Mouse (Mus musculus): ENCODE results near the gene Grik3.

Grik3 gene

DNA sequence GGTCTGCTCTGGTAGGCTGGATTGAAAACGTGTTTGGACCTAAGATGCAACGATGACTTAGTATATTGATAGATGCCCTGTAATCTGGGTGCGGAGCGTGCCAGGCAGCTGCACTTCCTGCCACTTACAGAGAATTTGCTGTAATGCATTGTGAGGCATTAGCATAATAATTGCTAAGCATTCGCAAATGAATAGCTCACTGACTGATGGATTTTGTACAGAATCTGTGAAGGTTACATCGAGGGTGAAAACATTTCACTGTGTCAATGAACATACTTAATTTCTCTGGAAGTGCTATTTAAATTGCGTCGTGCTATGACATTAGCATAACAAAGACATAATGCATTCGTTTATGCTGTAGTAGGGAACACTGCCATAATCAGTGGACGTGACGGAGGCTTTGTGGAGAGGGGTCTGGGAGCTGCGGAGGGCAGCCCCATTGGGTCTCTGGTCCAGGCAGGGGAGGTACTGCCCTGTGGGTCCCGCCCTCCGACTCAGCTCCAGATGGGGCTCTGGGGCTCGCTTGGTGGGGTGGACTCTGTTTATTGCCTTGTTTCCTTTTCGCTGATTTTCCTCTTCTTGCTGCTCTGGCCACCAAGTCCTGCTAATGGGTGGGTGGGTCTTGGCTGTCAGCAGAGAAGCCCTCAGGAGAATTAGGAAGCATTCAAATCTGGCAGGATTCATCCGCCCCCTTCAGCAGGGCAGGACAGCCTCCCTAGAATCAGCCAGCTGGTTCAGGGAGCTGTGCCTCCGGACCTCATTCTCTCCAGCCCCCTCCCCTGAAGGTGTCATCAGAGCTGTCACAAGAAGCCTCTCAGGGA is 54.7 kb downstream of the Grik3 start:
- no peak for DNase-seq (ENCODE audit: low spot score in 2 of 2)

DNA sequence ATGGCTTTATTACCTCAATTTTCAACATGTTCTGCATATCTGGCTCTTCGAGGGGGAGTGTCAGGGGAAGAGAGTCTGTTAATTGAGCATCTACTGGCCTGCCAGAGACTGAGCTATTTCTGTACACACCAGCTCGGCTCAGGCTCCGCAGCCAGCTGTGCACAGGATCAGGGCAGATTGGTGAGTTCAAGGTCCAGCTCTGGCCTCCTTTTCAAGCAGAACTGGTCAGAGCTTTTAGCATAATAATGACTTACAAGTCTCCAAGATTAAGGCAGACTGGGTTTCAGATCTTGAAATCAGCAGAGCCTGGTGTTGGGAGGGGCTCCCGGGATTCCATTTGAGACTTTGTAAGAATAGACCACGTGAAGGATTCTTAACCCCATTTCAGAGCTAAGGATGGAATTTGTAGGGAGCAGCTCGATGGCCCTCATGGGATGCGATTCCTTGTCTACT is 55.3 kb downstream of the Grik3 start:
- DNase-seq (ENCODE audit: low spot score in 2 of 2): no peak

DNA sequence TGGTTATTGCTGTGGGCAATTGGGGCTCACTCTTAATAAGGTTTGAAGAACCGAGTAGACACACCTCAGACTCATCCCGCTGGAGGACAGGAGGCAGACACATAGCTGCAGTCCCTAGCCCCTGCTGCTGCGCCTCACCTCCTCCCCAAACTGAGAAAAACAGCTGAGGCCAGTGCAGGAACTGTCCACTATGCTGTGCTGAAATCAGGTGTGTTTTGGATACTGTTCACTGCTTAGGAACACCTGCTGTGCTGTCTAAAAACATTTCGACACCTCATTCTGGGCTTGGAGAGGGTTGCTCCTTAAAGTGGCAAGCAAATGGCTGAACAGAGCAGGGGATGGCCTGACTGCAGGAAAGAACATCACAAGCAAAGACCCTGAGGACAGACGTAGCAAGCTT is 57.7 kb downstream of the Grik3 start:
- DNase-seq (ENCODE audit: low spot score in 2 of 2): no peak

DNA sequence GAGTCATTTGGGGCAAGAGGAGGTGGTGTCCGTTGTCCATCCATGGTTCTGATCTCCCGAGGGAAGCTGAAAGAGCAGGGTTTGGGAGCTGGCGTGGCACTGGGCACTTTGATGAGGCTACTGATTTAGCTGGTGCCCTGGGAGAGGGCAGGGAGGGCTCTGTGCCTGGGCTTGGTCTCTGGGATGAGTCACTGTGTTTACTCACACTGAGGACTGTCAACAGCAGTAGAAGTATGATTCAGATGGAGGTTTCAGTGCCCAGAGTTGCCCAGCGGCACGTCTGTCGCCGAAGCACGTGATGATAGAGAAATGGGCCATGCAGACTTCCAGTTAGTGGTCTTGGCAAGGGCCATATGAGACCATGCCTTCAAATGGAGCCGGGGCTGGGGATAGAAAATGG is 63.3 kb downstream of the Grik3 start:
- no peak for DNase-seq (ENCODE audit: low spot score in 2 of 2)

DNA sequence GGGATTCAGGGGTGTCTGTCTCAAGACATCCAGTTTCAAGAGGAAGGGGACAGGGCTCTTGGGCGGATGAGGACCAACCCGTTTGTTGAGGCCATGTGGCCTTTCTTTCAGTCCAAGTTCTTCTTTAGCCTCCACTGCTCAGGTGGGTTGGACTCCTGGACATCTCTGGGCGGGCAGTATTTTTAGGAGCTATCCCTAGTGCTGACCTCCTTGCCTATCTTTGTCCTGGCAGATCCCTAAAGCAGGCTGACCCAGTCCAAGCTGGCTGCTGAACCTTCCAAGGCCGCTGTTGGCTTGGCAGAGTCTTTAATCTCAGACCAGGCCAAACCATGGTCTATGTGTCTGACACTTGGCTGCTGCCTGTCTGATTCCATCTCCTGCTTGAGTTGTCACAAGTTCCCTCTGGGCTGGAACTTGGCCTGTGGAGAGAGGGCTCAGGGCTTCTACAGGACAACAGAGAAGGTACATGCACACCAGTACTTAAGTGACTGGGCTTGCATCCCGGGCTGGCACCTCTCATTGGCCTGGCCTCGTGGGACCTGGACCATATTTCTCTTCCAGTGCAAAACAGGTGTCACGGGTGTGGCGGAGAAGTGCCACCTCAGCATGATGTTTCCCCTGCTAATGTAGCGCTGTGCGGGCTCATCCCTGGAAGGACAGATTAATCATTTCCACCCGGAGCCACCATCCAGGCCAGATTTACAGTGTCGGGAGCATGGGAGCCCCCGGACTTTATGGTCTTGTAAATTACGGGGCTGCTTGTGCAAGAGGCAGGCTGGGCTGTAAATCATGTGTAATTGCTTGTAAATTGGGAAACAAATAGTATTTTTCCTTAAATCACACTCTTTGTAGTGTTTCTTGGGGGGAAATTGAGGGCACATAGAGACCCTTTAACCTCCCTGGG is 66.2 kb downstream of the Grik3 start:
- DNase-seq (ENCODE audit: low spot score in 2 of 2): no peak

DNA sequence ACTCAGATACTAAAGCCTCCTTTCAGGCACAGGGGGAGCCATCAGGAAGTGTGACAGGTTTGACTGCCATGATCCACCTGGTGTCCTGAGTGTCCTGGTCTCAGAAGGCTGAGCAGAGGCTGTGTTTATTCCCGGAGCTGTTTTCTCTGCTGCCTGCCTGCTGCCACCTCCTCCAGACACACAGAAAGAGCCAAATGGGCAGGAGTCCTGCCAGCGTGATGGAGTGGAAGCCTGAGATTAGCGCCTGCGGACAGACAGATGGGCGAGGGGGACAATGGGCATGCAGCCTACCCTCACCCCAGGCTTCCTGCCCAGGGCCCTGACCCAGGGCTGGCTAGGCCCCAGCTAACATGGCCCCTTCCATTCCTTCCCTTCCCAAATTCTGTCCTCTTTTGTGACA is 69.1 kb downstream of the Grik3 start:
- DNase-seq (ENCODE audit: low spot score in 2 of 2): no peak

DNA sequence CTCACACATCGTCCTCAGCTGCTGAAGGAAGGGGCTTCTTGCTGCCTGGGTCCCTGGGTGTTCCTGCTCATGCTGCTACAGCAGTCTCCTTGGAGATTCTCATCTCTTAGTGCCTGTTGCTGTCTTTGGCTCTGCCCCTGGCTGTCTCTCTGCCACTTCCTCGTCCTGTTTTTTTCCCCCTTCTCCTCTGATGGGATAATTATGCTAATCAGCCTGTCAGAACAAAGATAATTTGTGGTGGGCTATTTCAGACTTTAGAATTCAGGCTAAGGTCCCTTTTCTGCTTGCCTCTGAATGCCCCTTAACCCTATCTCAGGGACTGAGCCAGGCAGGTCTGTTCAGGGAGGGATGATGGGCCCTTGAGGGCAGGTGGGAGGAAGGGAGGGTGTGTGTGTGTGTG is 70.3 kb downstream of the Grik3 start:
- DNase-seq (ENCODE audit: low spot score in 2 of 2): no peak

DNA sequence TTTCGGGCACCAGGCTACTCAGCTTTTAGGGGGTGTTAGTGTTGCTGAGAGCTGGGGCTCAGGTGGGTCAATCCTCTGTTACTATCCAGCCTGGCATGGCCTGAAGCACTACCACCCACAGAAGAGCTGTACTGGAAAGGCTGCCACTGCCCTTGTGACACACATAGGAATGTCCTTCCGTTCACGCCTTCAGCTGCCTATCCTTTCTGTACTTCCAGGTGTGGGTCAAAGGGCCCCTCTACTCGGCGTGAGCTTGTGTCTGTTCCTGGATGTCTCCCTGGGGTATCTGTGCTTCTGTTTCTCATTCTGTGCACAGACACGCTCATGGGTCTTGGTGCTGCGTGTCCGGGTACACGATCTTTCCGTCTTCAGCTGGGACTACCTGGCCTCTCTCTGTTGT is 73.1 kb downstream of the Grik3 start:
- DNase-seq (ENCODE audit: low spot score in 2 of 2): no peak

DNA sequence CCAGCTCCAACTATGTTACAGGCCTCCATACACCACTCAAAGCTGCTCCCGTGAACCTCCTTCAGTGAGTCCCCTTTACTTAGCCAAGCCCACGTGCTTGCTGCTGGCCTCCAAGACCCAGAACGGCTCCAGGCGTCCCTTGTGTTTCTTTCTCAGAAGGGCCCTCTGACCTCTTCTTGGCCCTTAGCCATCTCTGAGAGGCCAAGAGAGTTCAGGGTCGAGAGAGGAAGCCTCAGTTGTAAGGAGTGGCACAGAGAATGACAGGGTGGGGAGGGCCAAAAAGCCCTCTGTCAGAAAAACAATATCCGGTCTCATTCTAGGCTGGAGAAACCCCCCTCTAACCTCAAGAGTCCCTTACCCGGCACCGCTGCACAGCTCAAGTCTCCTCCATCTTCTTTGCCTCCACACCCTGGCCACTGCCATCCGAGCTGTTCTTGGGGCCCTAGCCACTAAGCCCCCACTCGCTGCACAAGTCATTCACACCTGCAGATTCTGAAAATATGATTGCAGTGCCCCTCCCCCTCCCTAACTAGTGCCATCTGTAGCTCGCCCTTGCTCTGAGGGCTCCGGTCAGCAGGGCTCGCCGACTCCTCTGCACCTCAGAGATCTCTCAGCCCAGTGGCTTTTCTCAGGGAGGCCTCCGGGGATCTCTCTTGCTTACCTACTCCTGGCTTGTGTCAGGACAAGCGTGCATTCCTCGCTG is 73.7 kb downstream of the Grik3 start:
- DNase-seq (ENCODE audit: low spot score in 2 of 2): no peak

DNA sequence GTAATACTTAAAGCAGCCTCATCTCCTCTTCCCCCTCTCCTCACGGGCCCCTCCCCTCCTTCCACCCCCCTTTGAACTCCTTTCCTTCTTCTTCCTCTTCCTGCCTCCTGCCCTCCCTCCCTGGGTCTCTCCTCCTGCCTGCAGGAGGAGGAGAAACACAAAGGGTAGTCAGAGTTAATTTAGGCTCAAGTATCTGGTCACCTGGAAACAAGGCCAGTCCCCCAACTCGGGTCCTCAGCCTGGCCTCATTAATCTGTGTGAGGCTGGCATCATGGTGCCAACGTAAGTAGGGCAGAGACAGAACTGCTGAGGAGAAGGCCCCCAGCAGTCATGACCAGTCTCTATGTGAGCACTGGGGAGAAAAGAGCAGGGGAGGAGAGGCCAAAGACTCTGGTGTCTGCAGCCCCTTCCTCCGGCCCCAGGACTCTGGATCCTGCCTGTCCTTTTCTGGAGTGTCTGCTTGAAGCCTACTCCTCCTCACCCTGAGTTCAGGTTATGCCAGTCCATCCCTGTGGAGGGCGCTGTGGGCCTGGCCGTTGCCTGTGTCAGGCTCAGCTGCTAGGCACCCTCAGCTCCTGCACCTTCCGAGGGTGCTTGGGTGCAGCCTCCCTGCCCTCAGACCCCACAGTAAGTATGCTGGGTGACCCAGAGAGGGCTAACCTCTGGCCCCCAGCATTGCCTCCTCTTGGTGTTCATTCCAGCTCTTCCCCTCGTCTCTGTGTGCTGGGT is 75.4 kb downstream of the Grik3 start:
- no peak for DNase-seq (ENCODE audit: low spot score in 2 of 2)

DNA sequence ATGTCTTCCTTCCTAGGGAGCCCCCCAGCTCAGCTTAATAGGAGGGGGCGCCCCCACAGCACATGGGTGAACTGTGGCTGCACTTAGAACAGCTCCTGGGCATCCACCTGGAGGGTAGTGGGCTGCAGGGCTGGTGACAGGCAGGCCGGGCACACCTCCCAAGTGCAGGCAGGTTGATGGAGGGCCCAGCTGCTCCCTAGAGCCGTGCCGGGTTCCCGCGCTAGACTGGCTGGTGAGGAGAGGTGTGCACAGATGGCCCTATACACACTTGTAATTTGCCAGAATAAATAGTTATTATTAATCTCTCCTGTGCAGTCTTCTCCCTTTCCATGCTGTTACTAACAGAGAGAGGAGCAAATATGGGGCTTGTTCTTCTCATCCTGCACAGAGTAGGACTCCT is 77.7 kb downstream of the Grik3 start:
- no peak for DNase-seq (ENCODE audit: low spot score in 2 of 2)

DNA sequence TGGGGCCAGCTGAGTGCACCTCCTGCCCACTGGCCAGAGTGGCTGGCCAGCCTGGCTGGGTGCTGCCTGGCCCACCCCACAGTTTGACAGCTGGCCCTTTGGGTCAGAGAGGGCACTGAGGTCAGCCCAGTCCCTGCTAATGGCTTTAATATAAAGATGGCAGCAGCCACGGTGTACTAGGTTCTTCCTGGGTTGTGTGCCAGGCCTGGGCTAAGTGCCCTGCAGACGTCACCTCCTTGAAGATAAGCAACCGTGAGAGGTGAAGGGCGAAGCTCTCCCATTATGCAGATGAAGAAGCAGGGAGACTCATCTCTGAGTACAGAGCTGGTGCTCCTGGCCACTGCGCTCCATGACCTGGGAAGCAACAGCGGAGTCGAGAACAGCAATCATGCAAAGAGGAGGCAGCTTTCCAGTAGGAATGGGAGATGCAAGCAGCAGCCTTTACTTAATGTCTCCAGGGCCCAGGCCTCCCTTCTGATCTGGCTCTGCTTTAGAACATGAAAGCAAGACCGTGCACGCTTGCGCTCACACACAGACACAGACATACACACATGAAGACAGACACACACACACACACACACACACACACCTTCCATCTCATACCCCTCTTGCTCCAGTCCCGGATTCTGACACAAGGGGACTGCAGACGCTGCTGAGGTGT is 81.3 kb downstream of the Grik3 start:
- DNase-seq (ENCODE audit: low spot score in 2 of 2): no peak

DNA sequence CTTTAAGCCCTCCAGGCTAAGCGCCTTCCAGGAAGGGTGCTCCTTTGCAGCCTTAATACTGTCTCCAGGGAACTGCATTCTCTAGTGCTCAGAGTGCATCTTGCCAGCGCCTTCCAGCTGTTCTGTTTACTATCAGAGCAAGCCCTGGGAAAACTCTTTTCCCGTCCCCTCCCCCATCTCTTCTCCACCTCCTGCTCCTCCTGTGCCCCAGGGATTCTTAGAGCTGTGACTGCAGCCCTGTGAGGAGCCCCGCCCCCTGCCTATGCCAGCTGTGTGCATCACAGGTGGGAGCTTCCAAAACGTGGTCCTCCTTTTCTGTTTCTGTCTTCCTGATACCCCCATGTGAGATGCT is 81.8 kb downstream of the Grik3 start:
- no peak for DNase-seq (ENCODE audit: low spot score in 2 of 2)

DNA sequence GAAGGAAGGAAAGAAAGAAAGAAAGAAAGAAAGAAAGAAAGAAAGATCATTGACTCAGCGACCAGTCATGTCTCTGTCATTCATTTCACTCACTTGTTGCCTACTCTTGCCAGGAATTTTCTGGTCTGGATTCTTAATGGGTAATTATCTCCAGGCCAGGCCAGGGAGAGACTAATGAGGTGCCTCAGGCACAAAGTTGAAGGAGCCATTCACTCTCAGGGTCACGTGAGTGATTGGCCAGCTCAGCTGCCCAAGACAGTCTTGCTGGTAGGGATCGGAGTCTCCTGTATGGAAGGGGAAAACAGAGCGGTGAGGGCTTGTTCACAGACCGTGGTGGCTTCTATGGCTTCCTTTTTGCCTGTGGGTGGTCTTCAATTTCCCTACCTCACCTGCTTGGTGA is 82.5 kb downstream of the Grik3 start:
- no peak for DNase-seq (ENCODE audit: low spot score in 2 of 2)

DNA sequence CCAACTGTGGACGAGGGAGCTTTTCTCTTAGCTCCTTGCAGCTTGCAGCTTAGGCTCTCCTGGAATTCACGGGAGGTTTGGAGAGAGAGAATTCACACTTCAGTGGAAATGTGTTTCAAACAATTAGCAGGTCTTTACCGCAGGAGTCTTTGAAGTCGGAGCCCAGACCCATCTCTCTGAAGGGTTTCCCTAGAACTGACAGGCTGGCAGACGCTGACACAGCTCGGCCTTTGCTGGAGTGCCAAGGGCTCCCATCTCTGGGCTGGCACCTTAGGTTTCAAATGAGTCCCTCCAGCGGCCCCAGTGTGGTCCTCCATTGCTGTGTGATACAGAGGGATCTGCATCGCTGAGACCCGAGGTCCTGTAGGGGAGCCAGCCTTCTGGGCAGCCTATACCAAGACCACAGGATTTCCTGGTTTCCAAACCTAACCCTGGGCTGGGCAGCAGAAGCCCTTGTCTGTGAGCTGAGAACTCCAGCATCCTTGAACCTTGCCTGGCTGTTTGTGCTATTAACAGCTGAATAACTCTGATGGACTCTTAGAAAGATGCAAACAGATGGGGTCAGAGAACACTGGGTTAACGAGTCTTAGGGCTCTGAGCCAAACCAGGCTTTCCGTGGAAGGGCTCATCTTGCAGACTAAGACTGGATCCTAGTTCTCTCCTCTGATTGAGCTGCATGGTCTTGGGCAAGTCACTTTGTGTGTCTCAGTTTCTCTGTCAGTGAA is 83.6 kb downstream of the Grik3 start:
- no peak for DNase-seq (ENCODE audit: low spot score in 2 of 2)

DNA sequence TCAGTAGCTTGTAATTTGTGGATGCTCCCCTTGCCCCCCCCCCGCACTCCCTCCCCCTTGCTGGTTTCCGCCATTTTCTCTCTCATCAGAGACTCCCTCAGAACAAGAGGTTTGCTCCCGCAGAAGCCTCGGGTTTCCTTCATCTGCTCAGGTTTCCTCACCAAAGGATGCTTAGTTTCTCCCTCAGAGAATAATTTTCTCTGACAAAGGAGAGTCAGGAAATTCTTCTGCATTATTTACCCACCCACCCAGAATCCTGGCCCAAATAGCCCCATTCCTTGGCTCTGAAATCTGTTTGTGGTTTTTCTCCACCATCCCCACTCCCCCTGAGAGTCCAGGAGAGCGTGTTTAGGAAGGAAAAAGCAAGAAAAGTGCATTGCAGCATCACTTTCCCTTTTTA is 89.8 kb downstream of the Grik3 start:
- no peak for DNase-seq (ENCODE audit: low spot score in 2 of 2)

DNA sequence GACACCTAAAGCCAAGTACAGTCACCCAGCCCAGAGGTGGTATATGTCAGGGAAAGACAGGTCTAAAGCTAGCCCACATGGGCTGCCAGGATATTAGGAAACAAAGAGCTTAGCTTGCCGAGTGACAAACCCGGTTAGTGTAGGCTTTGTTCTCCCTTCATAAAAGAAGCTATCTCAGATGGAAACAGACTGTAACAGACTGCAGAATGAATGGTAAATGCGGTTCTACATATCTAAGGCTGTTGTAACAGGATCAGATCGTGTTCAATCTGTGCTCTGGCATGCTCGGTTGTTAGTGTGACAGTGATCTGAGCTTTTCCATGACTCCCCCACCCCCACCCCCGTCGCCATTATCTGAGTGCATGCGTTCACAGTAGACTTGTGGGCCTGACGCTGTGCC is 92.8 kb downstream of the Grik3 start:
- no peak for DNase-seq (ENCODE audit: low spot score in 2 of 2)

DNA sequence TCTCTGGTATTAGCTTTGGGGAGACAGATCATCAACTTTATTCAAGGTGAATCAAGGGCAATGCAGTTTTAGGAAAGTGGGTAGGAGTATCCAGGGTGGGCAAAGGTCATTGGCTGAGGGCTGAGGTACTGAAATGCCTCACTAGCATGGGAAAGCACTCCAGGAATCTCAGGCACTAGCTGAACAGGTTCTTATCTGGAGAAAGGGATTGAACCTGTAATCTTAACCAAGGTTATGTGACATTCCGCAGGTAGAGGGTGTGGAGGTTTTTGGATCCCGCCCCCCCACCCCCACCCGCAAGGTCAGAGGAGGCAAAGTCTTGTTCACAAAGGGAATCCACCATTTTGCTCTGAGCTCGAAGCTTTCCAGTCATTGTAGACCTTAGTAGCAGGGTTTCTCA is 93.4 kb downstream of the Grik3 start:
- no peak for DNase-seq (ENCODE audit: low spot score in 2 of 2)

DNA sequence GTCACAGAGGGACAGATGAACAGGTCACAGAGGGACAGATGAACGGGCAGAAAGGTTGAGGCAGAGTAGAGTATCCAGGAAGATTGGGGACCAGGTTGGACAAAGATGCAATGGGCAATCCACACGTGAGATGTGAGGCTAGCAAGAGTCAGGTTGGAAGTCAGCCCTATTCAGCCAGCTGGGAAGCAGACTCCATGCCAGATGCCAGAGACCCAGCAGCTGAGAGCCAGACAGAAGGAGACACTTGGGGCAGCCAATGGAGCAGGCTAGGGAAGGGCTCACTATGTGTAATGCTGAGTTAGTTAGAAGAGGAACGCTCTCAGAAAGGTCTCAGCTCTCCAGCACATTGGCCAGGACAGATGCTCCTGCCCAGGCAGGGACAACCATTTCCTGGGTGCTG is 94.2 kb downstream of the Grik3 start:
- DNase-seq (ENCODE audit: low spot score in 2 of 2): no peak

DNA sequence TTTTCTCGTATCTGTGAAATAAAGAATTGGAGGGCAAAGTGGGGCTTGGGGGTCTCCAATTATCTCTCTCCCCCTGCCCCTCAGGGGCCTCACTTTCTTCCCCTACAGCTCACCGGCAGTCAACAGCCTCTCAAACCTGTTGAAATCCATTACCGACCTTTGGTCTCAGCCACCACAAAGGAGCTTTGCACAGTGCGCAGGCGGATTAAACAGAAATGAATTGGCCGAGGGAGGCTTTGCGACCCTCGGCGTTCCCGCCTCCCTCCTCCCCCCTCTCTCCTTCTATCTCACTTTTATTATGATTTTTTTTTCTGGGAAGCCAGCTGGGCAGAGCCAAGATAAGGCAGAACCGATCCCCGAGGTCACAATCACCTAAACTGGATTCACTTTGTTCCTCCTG is 97.1 kb downstream of the Grik3 start:
- DNase-seq (ENCODE audit: low spot score in 2 of 2): no peak

All from spleen, postnatal 4 days (tissue).